Mouse (Mus musculus): ENCODE results near the gene Speer4d.
"Not testable (repeated sequence)": the region's sequence is repeated elsewhere in the genome, so short reads cannot be mapped to it uniquely, and the experiment has no call there.

DNA sequence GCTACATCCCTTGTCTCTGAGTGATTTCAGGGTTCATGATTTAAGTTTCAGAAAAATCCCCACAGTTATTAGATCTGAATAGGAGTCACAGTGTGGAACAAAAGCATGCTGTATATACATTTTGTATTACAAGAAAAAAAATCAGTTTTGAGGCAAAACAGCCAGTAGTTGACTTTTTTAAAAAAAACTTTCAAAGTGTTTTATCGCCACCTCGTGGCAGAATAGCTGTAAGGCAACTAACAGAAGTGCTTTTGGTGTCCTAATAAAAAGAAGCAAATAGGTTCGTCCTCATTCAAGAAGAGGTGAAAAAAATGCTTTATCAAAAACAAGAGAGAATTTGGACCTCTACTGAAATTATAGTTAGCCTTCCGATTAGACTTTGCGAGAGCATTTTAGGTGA lies 11.2 kb downstream of the Speer4d start:
- peak; percentile 15; the same call in 1 of the 2 replicates for TF ChIP-seq CTCF (IDR thresholded peaks at IDR 0.05; ENCODE audit: low read depth)
- not testable (repeated sequence) for TF ChIP-seq EP300 (IDR thresholded peaks at IDR 0.05; ENCODE audit: low read depth)
